Mouse (Mus musculus) lung, postnatal 0 days (tissue): ENCODE data around the gene Adgre5.

ENCODE experiments used
- CTCF ChIP-seq: IDR thresholded peaks from 2 replicates; pipeline ENCODE4 v1.5.1; 2016; ENCODE audit warnings: antibody characterized with exemption, mild to moderate bottlenecking
- EP300 ChIP-seq: IDR thresholded peaks from 2 replicates; pipeline ENCODE4 v1.6.1; 2016; ENCODE audit warnings: antibody characterized with exemption, mild to moderate bottlenecking, control low read depth

DNA sequence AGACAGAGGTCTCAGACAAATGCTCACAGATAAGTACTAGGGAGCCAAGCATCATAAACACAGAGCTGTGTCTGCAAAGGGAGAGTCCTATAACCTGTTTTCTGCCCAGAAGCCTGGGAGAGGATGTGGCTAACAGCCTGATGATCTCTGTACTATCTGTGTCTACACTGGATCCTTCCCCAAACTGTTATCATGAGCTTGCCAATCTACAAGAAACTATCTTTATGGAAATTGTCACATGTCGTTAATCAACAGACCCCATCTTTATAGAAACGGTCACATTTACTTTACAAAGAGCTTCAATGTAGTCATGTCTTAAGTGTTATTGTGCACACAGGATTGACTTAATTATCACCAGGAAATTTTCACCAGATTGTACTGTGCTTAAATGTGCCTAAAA is 29.5 kb upstream of the Adgre5 start:
- no peak for TF ChIP-seq CTCF
- TF ChIP-seq EP300 = no peak
